ENCODE assay signal across 16 mouse cellular contexts in the genomic region with DNA sequence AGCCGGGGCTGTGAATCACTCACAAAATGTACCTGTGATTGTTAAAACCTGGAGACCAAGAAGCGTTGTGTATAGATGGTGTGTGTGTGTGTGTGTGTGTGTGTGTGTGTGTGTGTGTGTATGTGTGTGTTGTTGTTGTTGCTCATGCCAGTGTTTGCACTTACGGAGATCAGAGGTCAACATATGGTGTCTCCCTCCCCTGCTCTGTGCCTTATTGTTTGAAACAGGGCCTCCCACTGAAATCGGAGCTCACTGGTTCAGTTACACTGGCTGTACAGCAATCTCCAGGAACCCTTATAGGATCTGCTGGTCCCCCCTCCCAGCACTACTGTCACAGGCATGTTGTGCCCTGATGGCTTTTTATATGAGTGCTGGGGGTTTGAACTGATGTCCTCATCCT. TPM values are rescaled to one million over a fixed set of nuclear protein-coding genes. Genes with fewer than 3 reads are reported as not detected.
DNase-seq lines count a peak whose midpoint lies in the region; ATAC-seq lines count a peak whose summit lies in the region.
"Had no signal": no experiment of that assay in that cellular context is flagged by ENCODE, and none has a peak within 500 bp of the region (broad histone marks: within the 10 kb centered on the region; RNA-seq: fewer than 3 reads in every experiment).

No protein-coding gene starts in this region.

- H3K4me3 ChIP-seq in hindbrain, embryonic 10.5 days = no peak overlapping the region
- no peak overlapping the region for H3K4me3 ChIP-seq in hindbrain, embryonic 14.5 days (replicated peaks; ENCODE audit: low read length)
- H3K4me3 ChIP-seq in limb, embryonic 10.5 days = no peak overlapping the region
- H3K4me3 ChIP-seq: liver, embryonic 12.5 days had no signal

- no peak overlapping the region for H3K27ac ChIP-seq in hindbrain, embryonic 10.5 days
- no peak overlapping the region for H3K27ac ChIP-seq in hindbrain, embryonic 14.5 days
- H3K27ac ChIP-seq in limb, embryonic 10.5 days = peak overlapping the region; percentile 70
- H3K27ac ChIP-seq: kidney, postnatal 0 days; liver, embryonic 12.5 days had no signal

- H3K9ac ChIP-seq in hindbrain, embryonic 14.5 days = no peak overlapping the region
- H3K9ac ChIP-seq: liver, embryonic 12.5 days had no signal

- H3K4me1 ChIP-seq in hindbrain, embryonic 10.5 days (replicated peaks) = peaks cover 18% of the 10 kb centered on the region; the same call in 1 of the 2 replicates
- H3K4me1 ChIP-seq in hindbrain, embryonic 14.5 days (replicated peaks; ENCODE audit: control insufficient read depth, insufficient read depth, low read length) = no peaks in the 10 kb centered on the region
- H3K4me1 ChIP-seq in limb, embryonic 10.5 days = peaks cover 35% of the 10 kb centered on the region
- H3K4me1 ChIP-seq: liver, embryonic 12.5 days had no signal

- no peaks in the 10 kb centered on the region for H3K9me3 ChIP-seq in hindbrain, embryonic 10.5 days
- H3K9me3 ChIP-seq in hindbrain, embryonic 14.5 days (ENCODE audit: control insufficient read depth, low read length) = no peaks in the 10 kb centered on the region
- no peaks in the 10 kb centered on the region for H3K9me3 ChIP-seq in limb, embryonic 10.5 days (replicated peaks)
- H3K9me3 ChIP-seq: liver, embryonic 12.5 days had no signal

- peak; percentile 15 for DNase-seq in hindbrain, embryonic 10.5 days (ENCODE audit: low spot score)
- DNase-seq in hindbrain, embryonic 14.5 days (ENCODE audit: low spot score) = no peak
- peak; percentile 70 for DNase-seq in embryo, embryonic 10 days (ENCODE audit: low spot score)
- DNase-seq in embryo, embryonic 9.5 days (ENCODE audit: extremely low spot score) = peak; percentile 54
- no peak for DNase-seq in limb, embryonic 10.5 days (ENCODE audit: low spot score)
- DNase-seq in layer of hippocampus, adult 9-11 months = no peak
- DNase-seq in adrenal gland, postnatal 4 days (ENCODE audit: low spot score in 2 of 2) = no peak
- DNase-seq in spleen, postnatal 36 days (ENCODE audit: low spot score in 2 of 2) = no peak
- DNase-seq: adrenal gland, postnatal 14 days; cerebellum, adult 9-11 months; heart, postnatal 4 days; lung, postnatal 10 days; spleen, adult 18-20 months; thymus, postnatal 25 days had no signal

- no peaks in the 10 kb centered on the region for H3K27me3 ChIP-seq in hindbrain, embryonic 10.5 days (ENCODE audit: insufficient read depth, poor library complexity, severe bottlenecking)
- no peaks in the 10 kb centered on the region for H3K27me3 ChIP-seq in hindbrain, embryonic 14.5 days (ENCODE audit: control insufficient read depth, insufficient read depth, low read length)
- H3K27me3 ChIP-seq in limb, embryonic 10.5 days (ENCODE audit: low read depth, poor library complexity, severe bottlenecking) = no peaks in the 10 kb centered on the region
- H3K27me3 ChIP-seq: liver, embryonic 12.5 days had no signal

- WGBS in hindbrain, embryonic 10.5 days = 44% methylated on average over 4 of the region's 4 CpGs
- WGBS in hindbrain, embryonic 14.5 days = 58% methylated on average over 4 of the region's 4 CpGs
- 24% methylated on average over 4 of the region's 4 CpGs for WGBS in limb, embryonic 10.5 days

- H3K4me2 ChIP-seq in hindbrain, embryonic 14.5 days (replicated peaks) = no peak overlapping the region
- H3K4me2 ChIP-seq: liver, embryonic 12.5 days had no signal

- ATAC-seq in hindbrain, embryonic 14.5 days (ENCODE audit: low FRiP score) = no peak
- ATAC-seq: liver, embryonic 12.5 days had no signal

- H3K36me3 ChIP-seq in hindbrain, embryonic 10.5 days = no peaks in the 10 kb centered on the region
- H3K36me3 ChIP-seq in hindbrain, embryonic 14.5 days (replicated peaks; ENCODE audit: control insufficient read depth, insufficient read depth) = no peaks in the 10 kb centered on the region
- no peaks in the 10 kb centered on the region for H3K36me3 ChIP-seq in limb, embryonic 10.5 days
- H3K36me3 ChIP-seq: liver, embryonic 12.5 days had no signal

RNA-seq across cellular contexts. Expression of gene Slc39a10, which starts 3.9 kb away (rescaled TPM):
- 44.6 and 63.8 TPM in 2 replicates for polyA plus RNA-seq in hindbrain, embryonic 10.5 days (2016; fragmentation: Nextera tagmentation; extraction: Ambion mirVana)
- 76.2 and 89.3 TPM in 2 replicates for polyA plus RNA-seq in hindbrain, embryonic 14.5 days (2014; fragmentation: Nextera tagmentation; extraction: Ambion mirVana)
- 60.6 and 64.1 TPM in 2 replicates for polyA plus RNA-seq in limb, embryonic 10.5 days (2016; fragmentation: Nextera tagmentation; extraction: Ambion mirVana)
- 10 to 100 TPM; 23.2 to 27.4 TPM for total RNA-seq in adrenal gland, postnatal 4 days (2021)

Comparison
In these comparisons a context has a peak if more than half of its experiments do, and no peak if none do; other contexts are left out.
1. DNase-seq: peak in hindbrain, embryonic 10.5 days (single experiment), embryo, embryonic 10 days (single experiment) and embryo, embryonic 9.5 days (single experiment); none in hindbrain, embryonic 14.5 days (single experiment), limb, embryonic 10.5 days (single experiment), layer of hippocampus, adult 9-11 months (single experiment), adrenal gland, postnatal 4 days (0 of 2) and spleen, postnatal 36 days (0 of 2).